Mouse (Mus musculus): ENCODE data around the gene Mms19.

Mms19 gene

DNA sequence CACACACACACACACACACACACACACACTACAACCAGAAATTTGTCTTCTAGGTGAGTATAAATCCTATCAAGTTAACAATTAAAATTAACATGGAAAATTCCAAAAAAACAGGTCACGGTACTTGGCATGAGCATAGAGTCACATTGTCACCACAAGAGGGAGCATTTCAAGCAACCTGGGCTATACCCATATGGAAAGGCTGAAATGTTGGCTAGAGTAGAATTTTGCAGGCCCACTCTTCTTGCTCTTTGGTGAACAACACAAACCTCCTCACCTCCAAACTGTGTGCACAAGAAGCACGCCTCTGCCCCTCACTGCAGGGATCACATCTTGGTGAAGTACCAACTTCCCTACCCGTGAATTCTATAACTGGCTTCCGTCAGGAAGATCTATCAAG, 82.1 kb downstream of the Mms19 start:
- WGBS, result 51% methylated on average over 4 of the region's 4 CpGs

- WGBS, result 7% methylated on average over 18 of the region's 18 CpGs
Measured at GRCm38 (mm10) chr19:41896319-41896711, 84.6 kb downstream of the Mms19 start.

- WGBS, result under 1% methylated on average over 46 of the region's 46 CpGs
Measured at GRCm38 (mm10) chr19:41895460-41896318, 85.3 kb downstream of the Mms19 start, which contains the start of gene Rrp12. TSS of gene Rrp12 (minus strand) at chr19:41896173.

DNA sequence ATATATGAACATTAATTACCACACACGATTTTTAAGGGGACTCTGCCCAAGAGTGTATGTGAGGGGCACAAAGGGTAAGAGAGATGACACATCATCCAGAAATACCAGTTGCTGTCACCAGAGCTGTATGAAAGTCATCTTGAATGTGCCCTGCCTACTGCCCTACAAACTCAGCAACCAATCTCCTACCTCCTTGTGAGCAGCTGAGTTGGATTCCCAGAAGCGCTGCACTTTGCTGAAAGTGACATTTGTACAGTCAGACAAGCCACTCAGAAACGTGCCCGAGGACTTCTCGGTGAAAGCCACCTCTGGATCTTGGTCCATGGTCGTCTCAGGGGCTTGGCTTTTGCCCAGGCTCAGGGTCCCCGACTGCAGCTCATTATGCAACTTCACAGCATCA, 86.0 kb downstream of the Mms19 start:
- WGBS, result 22% methylated on average over 7 of the region's 7 CpGs

All from cerebral cortex, adult 2 months (tissue).